Mouse (Mus musculus) forebrain, embryonic 11.5 days (tissue): ENCODE measurements around the gene Npcd. TPM values are rescaled to one million over a fixed set of nuclear protein-coding genes. Genes with fewer than 3 reads are reported as not detected.
A peak's percentile ranks its signal among the peaks of the same experiment; 100 is the strongest.

Source experiments
- ATAC-seq: fragments of 200-750 bp; cut with Nextera tagmentation; replicated peaks from 2 replicates; pipeline ENCODE4 v1.8.0; 2017; ENCODE audit warnings: moderate TSS enrichment; ENCODE audit not compliant: low FRiP score
- DNase-seq: peaks from one replicate; pipeline ENCODE4 v3.0.0-alpha.2; 2017; ENCODE audit warnings: low spot score
- H3K27ac ChIP-seq: fragments of 300-500 bp; sonication (generic); 2 replicates; pipeline ENCODE4 v1.5.1; 2014; ENCODE audit warnings: low read depth, low read length
- H3K27me3 ChIP-seq: fragments of 300-500 bp; sonication (generic); 2 replicates; pipeline ENCODE4 v1.6.1; 2014; ENCODE audit warnings: mild to moderate bottlenecking, low read length, mixed read lengths; ENCODE audit not compliant: control insufficient read depth, insufficient read depth
- H3K36me3 ChIP-seq: fragments of 300-500 bp; sonication (generic); 2 replicates; pipeline ENCODE4 v1.6.1; 2014; ENCODE audit warnings: mild to moderate bottlenecking, low read length, moderate library complexity, mixed read lengths; ENCODE audit not compliant: control insufficient read depth, insufficient read depth
- H3K4me1 ChIP-seq: fragments of 300-500 bp; sonication (generic); replicated peaks from 2 replicates; pipeline ENCODE4 v1.6.1; 2014; ENCODE audit warnings: low read length, mixed read lengths; ENCODE audit not compliant: control insufficient read depth, insufficient read depth
- H3K4me2 ChIP-seq: fragments of 300-500 bp; sonication (generic); 2 replicates; pipeline ENCODE4 v1.6.1; 2014; ENCODE audit warnings: low read depth, mild to moderate bottlenecking, low read length, moderate library complexity, mixed read lengths; ENCODE audit not compliant: severe bottlenecking
- H3K4me3 ChIP-seq: fragments of 300-500 bp; sonication (generic); 2 replicates; pipeline ENCODE4 v1.5.1; 2014; ENCODE audit warnings: low read depth, low read length
- H3K9ac ChIP-seq: fragments of 300-500 bp; sonication (generic); 2 replicates; pipeline ENCODE4 v1.6.1; 2014; ENCODE audit warnings: low read length
- H3K9me3 ChIP-seq: fragments of 300-500 bp; sonication (generic); 2 replicates; pipeline ENCODE4 v1.6.1; 2016; ENCODE audit warnings: low read length, mixed read lengths; ENCODE audit not compliant: control insufficient read depth
- WGBS: fragments of 180-500 bp; shearing (Covaris S2); extraction: QIAGEN DNeasy Blood & Tissue Kit; methylation state at CpG from one replicate; pipeline ENCODE4 v1.1.7; 2014; 5-methylcytosine and 5-hydroxymethylcytosine counted together
- polyA plus RNA-seq: library from polyadenylated mRNA; unstranded; fragments of >200 nt; fragmentation: Nextera tagmentation; extraction: Ambion mirVana; gene quantifications from 2 replicates; pipeline ENCODE4 v1.2.1, GENCODE M21; 2014

Npcd gene
- polyA plus RNA-seq, 1 experiment from 2014 or later, result not detected

DNA sequence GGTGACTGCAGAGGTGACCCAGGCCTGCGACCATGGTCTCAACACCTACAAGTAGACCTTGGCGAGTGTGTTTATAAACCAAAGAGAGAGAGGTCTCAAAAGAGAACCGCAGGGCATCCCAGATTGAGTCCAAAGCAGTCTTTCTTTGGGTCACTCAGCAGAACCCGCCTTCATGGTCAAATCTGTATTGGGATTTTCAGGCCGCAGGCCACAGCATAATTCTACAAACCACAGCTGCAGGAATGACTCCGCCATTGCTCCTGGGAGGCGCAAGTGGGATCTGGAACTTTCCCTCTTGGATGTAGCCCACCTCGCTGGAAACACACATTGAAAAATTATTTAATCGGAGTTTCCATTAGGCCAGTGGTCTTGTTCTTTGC lies 834 bp upstream of the Npcd start:
- peak overlapping the region; percentile 55 for H3K4me2 ChIP-seq
- H3K9ac ChIP-seq, result peak overlapping the region; percentile 61
- peak overlapping the region; percentile 65; the same call in 1 of the 2 replicates for H3K4me3 ChIP-seq
- H3K4me1 ChIP-seq, result peaks cover 22% of the 10 kb centered on the region; the same call in 1 of the 2 replicates
- H3K27me3 ChIP-seq, result no peaks in the 10 kb centered on the region
- H3K27ac ChIP-seq, result peak overlapping the region; percentile 93
- ATAC-seq (no peak; the same call in 1 of the 2 replicates), DNase-seq (no peak)
- H3K36me3 ChIP-seq, result no peaks in the 10 kb centered on the region
- no peaks in the 10 kb centered on the region for H3K9me3 ChIP-seq
- WGBS, result 51% methylated on average over 9 of the region's 9 CpGs

DNA sequence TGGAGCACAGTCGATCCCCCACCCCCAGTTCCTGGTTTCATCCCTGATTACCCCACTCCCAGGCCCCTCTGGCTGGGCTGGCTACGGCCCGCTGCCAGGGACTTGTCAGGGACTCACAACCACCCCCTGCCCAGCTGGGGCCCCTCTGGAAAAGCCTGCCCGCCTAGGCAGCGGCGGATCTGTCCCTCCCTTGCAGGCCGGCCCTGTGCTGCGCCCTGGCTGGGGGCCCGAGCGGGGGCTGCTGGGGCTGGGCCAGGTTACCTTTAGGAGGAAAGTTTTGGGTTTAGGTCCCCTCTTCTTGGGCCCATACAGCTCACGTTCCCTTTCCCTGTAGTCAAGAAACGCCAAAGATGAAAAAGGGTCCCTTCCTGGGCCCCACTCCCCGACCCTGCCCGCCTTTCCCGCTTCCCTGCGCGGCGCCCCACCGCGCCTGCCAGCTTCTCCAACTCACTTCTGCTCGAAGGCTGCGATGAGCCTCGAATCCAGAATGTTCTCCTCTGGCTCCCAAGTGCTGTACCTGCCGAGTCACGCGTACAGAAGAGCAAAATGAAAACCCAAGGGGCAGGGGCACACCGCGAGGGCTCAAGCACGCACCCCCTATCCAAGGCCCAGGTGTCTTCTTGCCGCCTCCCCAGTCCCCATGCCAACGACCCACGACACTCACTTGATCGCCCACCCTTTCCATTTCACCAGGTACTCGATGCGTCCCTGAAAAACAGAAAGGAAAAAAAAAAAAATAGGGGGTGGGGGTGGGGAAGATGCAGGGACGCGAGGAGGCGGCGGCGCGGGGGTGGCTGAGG lies 586 bp downstream of the Npcd start:
- H3K4me1 ChIP-seq, result peaks cover 25% of the 10 kb centered on the region; the same call in 1 of the 2 replicates
- peak overlapping the region; percentile 65 for H3K4me3 ChIP-seq
- peak overlapping the region; percentile 90 for H3K9ac ChIP-seq
- H3K27me3 ChIP-seq, result no peaks in the 10 kb centered on the region
- H3K36me3 ChIP-seq, result no peaks in the 10 kb centered on the region
- under 1% methylated on average over 35 of the region's 41 CpGs for WGBS
- peak overlapping the region; percentile 79 for H3K27ac ChIP-seq
- H3K9me3 ChIP-seq, result no peaks in the 10 kb centered on the region
- peak; percentile 72 for DNase-seq
- peak overlapping the region; percentile 94 for H3K4me2 ChIP-seq
- ATAC-seq, result peak; percentile 11

DNA sequence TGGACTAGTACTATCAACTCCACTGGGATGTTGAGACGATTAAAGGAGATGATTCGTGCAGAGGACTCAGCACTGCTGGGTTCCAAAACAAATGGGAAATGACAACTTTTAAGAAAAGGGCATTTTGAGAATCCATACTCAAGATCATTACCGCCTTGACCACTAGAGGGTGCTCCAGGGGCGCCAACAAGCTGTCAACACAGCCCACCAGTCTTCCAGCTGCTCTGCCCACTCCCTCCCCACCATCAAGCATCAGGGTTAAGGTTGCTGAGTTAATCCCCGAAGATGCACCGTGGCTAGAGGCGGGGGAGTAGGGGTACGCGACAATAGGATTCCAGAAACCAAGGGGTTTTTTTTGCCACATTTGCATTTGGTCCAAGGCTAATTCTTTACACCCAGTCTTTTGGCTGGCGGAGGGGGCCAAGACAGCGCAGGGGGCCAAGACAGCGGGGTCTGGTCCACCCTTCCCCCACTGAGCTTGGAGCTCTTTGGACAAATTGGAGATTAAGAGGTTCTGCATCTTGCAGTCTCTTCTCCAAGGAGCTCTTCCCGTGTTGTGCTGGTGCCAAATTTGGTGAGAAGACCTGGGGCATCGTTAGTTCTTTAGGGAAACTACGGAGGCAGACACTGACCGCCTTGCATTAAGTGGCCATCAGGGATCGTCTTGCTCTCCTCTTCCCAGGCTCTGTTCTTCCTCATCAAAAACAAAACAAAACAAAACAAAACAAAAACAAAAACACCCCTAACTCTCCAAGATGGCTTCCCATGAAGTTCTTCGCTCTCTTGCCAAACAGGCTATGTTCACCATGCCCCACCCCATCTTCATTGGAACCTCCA lies 1.8 kb downstream of the Npcd start:
- Histone ChIP-seq H3K27me3 (no peaks in the 10 kb centered on the region), H3K9me3 (no peaks in the 10 kb centered on the region), H3K4me3 (peak overlapping the region; percentile 65), H3K9ac (peak overlapping the region; percentile 90), H3K4me1 (peaks cover 25% of the 10 kb centered on the region; the same call in 1 of the 2 replicates), H3K36me3 (no peaks in the 10 kb centered on the region; the same call in 1 of the 2 replicates), H3K27ac (peak overlapping the region; percentile 46; the same call in 1 of the 2 replicates), H3K4me2 (peak overlapping the region; percentile 94)
- DNase-seq (peak; percentile 89), ATAC-seq (0 out of 2 replicates have a peak, but pooled peaks have one; percentile 38)
- 22% methylated on average over 18 of the region's 18 CpGs for WGBS

DNA sequence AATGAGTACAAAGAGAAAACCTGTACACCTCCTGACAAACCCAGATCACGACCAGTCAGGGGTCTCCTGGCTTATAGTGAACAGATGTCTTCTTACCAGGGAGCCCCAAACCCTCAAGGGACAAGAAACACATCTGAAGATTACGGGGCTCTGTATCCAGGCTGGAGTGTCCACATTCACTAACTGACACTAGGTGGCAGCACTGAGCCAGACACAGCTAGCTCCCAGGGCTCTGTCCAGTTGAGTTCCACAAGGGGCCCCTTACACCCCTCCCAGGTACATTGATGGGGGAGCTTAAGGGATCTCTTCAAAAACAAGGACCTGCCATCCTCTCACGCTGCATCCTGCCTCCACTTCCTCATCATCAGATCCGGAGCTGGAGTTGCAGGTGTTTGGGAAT lies 3.6 kb downstream of the Npcd start:
- Histone ChIP-seq H3K36me3 (no peaks in the 10 kb centered on the region; the same call in 1 of the 2 replicates), H3K4me1 (peaks cover 24% of the 10 kb centered on the region; the same call in 1 of the 2 replicates), H3K4me3 (no peak overlapping the region), H3K27ac (no peak overlapping the region), H3K4me2 (no peak overlapping the region), H3K27me3 (no peaks in the 10 kb centered on the region), H3K9ac (no peak overlapping the region), H3K9me3 (no peaks in the 10 kb centered on the region)
- ATAC-seq (no peak), DNase-seq (peak; percentile 86)
- WGBS, result 15% methylated on average over 4 of the region's 4 CpGs

DNA sequence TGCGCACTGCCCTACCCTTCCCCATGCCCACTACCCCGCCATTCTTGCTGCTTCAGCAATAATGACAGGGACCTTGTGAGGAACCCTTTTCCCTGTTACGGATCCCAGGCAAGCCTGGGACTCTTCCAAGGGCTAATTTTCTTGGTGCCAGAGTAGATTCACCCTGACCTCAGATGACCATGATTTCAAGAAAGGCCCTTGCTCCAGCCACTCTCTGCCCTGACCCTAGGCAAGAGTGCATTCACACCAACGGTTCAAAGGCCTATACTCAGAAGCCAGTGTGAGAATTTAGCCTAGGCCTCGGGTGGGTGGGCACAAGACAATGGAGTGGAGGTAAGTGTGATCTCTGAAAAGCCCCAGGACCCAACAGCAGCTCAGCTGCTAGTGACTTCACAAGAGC lies 4.6 kb downstream of the Npcd start:
- Histone ChIP-seq H3K4me1 (peaks cover 19% of the 10 kb centered on the region; the same call in 1 of the 2 replicates), H3K9ac (no peak overlapping the region)

DNA sequence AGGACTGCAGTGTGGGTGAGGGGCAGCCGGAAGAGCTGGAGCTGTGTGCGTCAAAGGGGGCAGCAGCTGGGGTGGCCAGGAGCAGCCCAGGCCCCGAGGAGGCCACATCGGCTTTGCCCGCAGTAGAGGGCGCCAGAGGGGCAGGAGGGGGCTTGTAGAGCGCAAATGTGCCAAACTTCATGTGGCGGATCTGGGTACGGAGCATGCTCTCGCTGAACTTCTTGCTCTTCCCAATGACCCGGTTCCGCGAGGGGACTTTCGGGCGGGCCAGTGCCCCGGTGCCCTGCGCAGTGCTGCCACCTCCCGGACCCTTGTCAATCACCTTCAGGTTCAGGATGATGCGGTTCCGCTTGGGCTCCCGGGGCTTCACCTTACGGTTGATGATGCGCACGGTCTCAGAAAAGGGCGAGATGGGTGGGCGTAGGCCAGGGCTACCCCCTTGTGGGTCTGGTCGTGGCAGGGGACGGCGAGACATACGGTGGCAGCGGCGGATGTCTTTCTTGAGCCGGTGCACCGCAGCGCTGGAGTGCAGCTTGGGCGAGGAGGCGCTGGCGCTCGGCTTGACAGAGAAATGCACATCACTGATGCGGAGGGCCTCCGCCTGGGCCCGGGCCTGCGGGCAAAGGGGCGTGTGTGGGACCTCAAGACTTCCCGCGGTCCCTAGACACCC lies 5.5 kb downstream of the Npcd start:
- Histone ChIP-seq H3K36me3 (no peaks in the 10 kb centered on the region; the same call in none of the 2 replicates), H3K4me1 (peaks cover 19% of the 10 kb centered on the region; the same call in 1 of the 2 replicates)
- ATAC-seq, result no peak

More for the DNA sequence above, 4.6 kb downstream of the Npcd start:
- ATAC-seq, result no peak
- H3K27ac ChIP-seq, result no peak overlapping the region
- no peak overlapping the region for H3K4me2 ChIP-seq
- WGBS, result 75% methylated on average over 5 of the region's 5 CpGs
- H3K36me3 ChIP-seq, result no peaks in the 10 kb centered on the region; the same call in 1 of the 2 replicates
- H3K9me3 ChIP-seq, result no peaks in the 10 kb centered on the region
- no peak overlapping the region for H3K4me3 ChIP-seq
- no peak for DNase-seq
- H3K27me3 ChIP-seq, result no peaks in the 10 kb centered on the region

DNA sequence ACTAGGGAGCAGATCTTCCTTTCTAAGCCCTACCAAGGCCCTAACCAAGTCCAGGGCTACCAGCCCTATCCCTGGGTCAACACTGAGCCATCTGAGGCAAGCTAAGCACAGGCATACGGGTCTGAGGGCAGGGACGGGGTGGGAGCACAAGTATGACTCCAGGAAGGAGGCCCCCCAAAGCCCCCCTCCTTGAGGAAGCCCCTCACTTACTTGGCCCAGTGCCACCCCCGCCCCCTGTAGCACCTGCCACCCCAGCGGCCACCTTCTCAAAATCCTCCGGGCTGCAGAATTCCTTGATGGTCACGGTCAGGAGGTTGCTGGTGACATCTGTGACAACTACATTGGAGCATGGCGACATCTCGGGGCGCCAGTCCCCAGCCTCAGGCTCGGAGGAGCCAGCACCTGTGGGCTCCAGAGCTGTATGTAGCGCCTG lies 6.2 kb downstream of the Npcd start:
- Histone ChIP-seq H3K9me3 (no peaks in the 10 kb centered on the region), H3K27ac (no peak overlapping the region), H3K4me1 (peaks cover 17% of the 10 kb centered on the region; the same call in 1 of the 2 replicates), H3K27me3 (no peaks in the 10 kb centered on the region), H3K4me2 (no peak overlapping the region), H3K9ac (no peak overlapping the region), H3K4me3 (no peak overlapping the region), H3K36me3 (peaks cover 4% of the 10 kb centered on the region)
- 84% methylated on average over 11 of the region's 11 CpGs for WGBS
- ATAC-seq (no peak), DNase-seq (no peak)

More for the DNA sequence above, 5.5 kb downstream of the Npcd start:
- Histone ChIP-seq H3K27ac (no peak overlapping the region), H3K27me3 (no peaks in the 10 kb centered on the region), H3K4me2 (no peak overlapping the region), H3K4me3 (no peak overlapping the region), H3K9me3 (no peaks in the 10 kb centered on the region), H3K9ac (0 out of 2 replicates have a peak overlapping the region, but pooled peaks have one; percentile 2)
- WGBS, result 65% methylated on average over 46 of the region's 46 CpGs
- peak; percentile 75 for DNase-seq
